Mouse (Mus musculus): ENCODE measurements around the gene Rpl13a. TPM values are rescaled to one million over a fixed set of nuclear protein-coding genes. Genes with fewer than 3 reads are reported as not detected.
A peak's percentile ranks its signal among the peaks of the same experiment; 100 is the strongest.

The Rpl13a gene
- polyA plus RNA-seq, 1 experiment from 2014 or later: 1,959 TPM

- peak; percentile 44 for TF ChIP-seq CTCF (IDR thresholded peaks at IDR 0.05; ENCODE audit: low read depth)
- ATAC-seq (replicated peaks; ENCODE audit: low FRiP score, low read depth): no peak
- WGBS: 63% methylated on average over 7 of the region's 7 CpGs
- DNase-seq (ENCODE audit: low spot score): no peak
- H3K4me2 ChIP-seq (ENCODE audit: low read length): no peak overlapping the region
- H3K9me3 ChIP-seq (replicated peaks; ENCODE audit: low read length): peaks cover 10% of the 10 kb centered on the region
- no peaks in the 10 kb centered on the region for H3K36me3 ChIP-seq (ENCODE audit: insufficient read depth, low read length)
- no peak overlapping the region for H3K4me3 ChIP-seq (replicated peaks; ENCODE audit: low read depth, low read length)
- no peak overlapping the region for H3K9ac ChIP-seq (ENCODE audit: low read depth, low read length)
- no peaks in the 10 kb centered on the region for H3K4me1 ChIP-seq (replicated peaks; ENCODE audit: insufficient read depth, low read length)
- peaks cover 55% of the 10 kb centered on the region for H3K27me3 ChIP-seq (ENCODE audit: insufficient read depth, low read length)
- H3K27ac ChIP-seq: no peak overlapping the region
These were observed 44.4 kb upstream of the Rpl13a start for GRCm38 (mm10) chr7:45172974-45173373.

- Histone ChIP-seq H3K27ac (no peak overlapping the region), H3K4me2 (ENCODE audit: low read length) (no peak overlapping the region), H3K9ac (ENCODE audit: low read depth, low read length) (no peak overlapping the region), H3K27me3 (ENCODE audit: insufficient read depth, low read length) (peaks cover 45% of the 10 kb centered on the region), H3K4me1 (replicated peaks; ENCODE audit: insufficient read depth, low read length) (no peaks in the 10 kb centered on the region), H3K9me3 (replicated peaks; ENCODE audit: low read length) (peaks cover 10% of the 10 kb centered on the region), H3K4me3 (replicated peaks; ENCODE audit: low read depth, low read length) (no peak overlapping the region), H3K36me3 (ENCODE audit: insufficient read depth, low read length) (no peaks in the 10 kb centered on the region)
- no peak for DNase-seq (ENCODE audit: low spot score)
- TF ChIP-seq CTCF (IDR thresholded peaks at IDR 0.05; ENCODE audit: low read depth): no peak
- ATAC-seq (replicated peaks; ENCODE audit: low FRiP score, low read depth): no peak
- 91% methylated on average over 3 of the region's 3 CpGs for WGBS
These were observed 40.9 kb upstream of the Rpl13a start for GRCm38 (mm10) chr7:45169495-45169894.

DNA sequence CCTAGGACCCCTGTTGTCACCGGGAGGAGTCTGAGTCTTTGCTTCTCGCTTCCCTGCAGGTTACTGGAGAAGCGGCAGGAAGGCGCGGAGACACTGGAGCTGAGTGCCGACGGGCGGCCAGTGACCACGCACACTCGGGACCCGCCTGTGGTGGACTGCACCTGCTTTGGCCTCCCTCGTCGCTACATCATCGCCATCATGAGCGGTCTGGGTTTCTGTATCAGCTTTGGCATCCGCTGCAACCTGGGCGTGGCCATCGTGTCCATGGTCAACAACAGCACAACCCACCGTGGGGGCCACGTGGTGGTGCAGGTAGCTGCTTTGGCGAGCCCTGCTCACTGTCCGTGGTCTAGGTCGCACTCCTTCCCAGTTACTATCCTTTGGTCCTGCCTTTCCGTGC lies 40.1 kb upstream of the Rpl13a start:
- 6% methylated on average over 24 of the region's 24 CpGs for WGBS
- H3K4me1 ChIP-seq (replicated peaks; ENCODE audit: insufficient read depth, low read length): peaks cover 3% of the 10 kb centered on the region; the same call in 1 of the 2 replicates
- peaks cover 10% of the 10 kb centered on the region for H3K9me3 ChIP-seq (replicated peaks; ENCODE audit: low read length)
- H3K27ac ChIP-seq: no peak overlapping the region
- no peak for ATAC-seq (replicated peaks; ENCODE audit: low FRiP score, low read depth)
- no peak overlapping the region for H3K4me3 ChIP-seq (replicated peaks; ENCODE audit: low read depth, low read length)
- H3K36me3 ChIP-seq (ENCODE audit: insufficient read depth, low read length): no peaks in the 10 kb centered on the region
- no peak overlapping the region for H3K4me2 ChIP-seq (ENCODE audit: low read length)
- TF ChIP-seq CTCF (IDR thresholded peaks at IDR 0.05; ENCODE audit: low read depth): no peak
- peaks cover 47% of the 10 kb centered on the region for H3K27me3 ChIP-seq (ENCODE audit: insufficient read depth, low read length)
- no peak for DNase-seq (ENCODE audit: low spot score)
- H3K9ac ChIP-seq (ENCODE audit: low read depth, low read length): 0 out of 2 replicates have a peak overlapping the region, but pooled peaks have one; percentile 18

DNA sequence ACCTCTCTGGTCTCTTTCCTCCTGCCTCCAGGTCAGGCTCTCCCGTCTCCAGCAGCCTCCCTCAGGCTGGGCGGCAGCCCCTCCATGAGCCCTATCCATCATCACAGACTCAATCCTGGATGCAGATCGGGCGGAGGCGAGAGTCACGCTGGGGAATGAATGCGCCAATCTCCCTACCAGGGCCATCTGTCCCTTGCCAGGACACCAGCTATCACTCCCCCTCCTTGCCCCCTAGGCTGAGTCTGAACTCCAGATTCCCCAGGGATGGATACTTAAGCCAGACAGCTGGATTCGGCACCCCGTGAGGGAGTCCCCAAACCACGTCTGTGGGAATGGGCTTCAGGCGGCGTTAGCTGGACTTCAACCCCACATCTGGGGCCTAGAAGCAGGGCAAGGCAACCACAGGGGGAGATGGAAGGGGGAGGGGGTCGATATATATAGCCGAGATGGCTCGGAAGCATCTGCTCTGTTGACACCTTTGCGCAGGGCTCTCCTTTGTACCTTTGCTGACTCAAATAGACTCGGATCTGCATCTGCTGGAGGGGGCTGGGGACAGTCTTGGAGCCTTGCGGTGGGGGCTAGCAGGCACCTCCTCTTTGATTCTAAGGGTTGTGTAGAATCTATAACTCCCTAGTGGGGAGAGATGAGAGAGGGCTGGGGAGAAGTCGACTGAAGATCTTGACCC lies 39.3 kb upstream of the Rpl13a start:
- TF ChIP-seq CTCF (IDR thresholded peaks at IDR 0.05; ENCODE audit: low read depth): no peak
- 4% methylated on average over 19 of the region's 19 CpGs for WGBS
- Histone ChIP-seq H3K4me1 (replicated peaks; ENCODE audit: insufficient read depth, low read length) (peaks cover 5% of the 10 kb centered on the region; the same call in 1 of the 2 replicates), H3K36me3 (ENCODE audit: insufficient read depth, low read length) (no peaks in the 10 kb centered on the region), H3K9ac (ENCODE audit: low read depth, low read length) (no peak overlapping the region), H3K9me3 (replicated peaks; ENCODE audit: low read length) (peaks cover 10% of the 10 kb centered on the region), H3K27ac (no peak overlapping the region), H3K4me2 (ENCODE audit: low read length) (no peak overlapping the region), H3K27me3 (ENCODE audit: insufficient read depth, low read length) (peaks cover 51% of the 10 kb centered on the region), H3K4me3 (replicated peaks; ENCODE audit: low read depth, low read length) (no peak overlapping the region)
- ATAC-seq (replicated peaks; ENCODE audit: low FRiP score, low read depth): no peak
- DNase-seq (ENCODE audit: low spot score): no peak

- no peaks in the 10 kb centered on the region for H3K36me3 ChIP-seq (ENCODE audit: insufficient read depth, low read length)
- 26% methylated on average over 10 of the region's 10 CpGs for WGBS
- no peak for DNase-seq (ENCODE audit: low spot score)
These were observed 38.4 kb upstream of the Rpl13a start for GRCm38 (mm10) chr7:45166950-45167401.

DNA sequence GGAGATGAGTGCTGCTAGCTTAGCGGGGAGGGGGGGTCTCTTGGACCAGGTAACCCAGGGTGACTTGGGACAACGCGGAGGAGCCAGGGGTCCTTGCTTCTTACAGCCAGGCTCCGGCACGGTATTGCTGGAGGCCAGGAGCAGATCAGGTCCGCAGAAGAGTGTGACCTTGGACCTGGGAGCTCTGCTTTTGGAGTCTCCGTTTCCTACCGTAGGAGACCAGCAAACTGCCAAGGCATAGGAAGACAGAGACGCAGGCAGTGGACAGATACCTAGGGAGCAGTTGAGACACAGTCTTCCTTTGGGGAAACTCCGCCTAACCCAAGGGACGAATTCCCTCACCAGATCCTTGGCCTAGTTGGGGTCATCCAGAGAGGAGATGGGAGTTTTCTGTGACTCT lies 37.1 kb upstream of the Rpl13a start:
- H3K9me3 ChIP-seq (replicated peaks; ENCODE audit: low read length): peaks cover 10% of the 10 kb centered on the region
- no peak overlapping the region for H3K9ac ChIP-seq (ENCODE audit: low read depth, low read length)
- no peaks in the 10 kb centered on the region for H3K36me3 ChIP-seq (ENCODE audit: insufficient read depth, low read length)
- ATAC-seq (replicated peaks; ENCODE audit: low FRiP score, low read depth) (no peak), DNase-seq (ENCODE audit: low spot score) (no peak)
- peaks cover 54% of the 10 kb centered on the region for H3K27me3 ChIP-seq (ENCODE audit: insufficient read depth, low read length)
- H3K4me1 ChIP-seq (replicated peaks; ENCODE audit: insufficient read depth, low read length): peaks cover 5% of the 10 kb centered on the region; the same call in 1 of the 2 replicates
- no peak for TF ChIP-seq CTCF (IDR thresholded peaks at IDR 0.05; ENCODE audit: low read depth)
- 51% methylated on average over 11 of the region's 11 CpGs for WGBS
- no peak overlapping the region for H3K4me3 ChIP-seq (replicated peaks; ENCODE audit: low read depth, low read length)
- H3K4me2 ChIP-seq (ENCODE audit: low read length): no peak overlapping the region
- no peak overlapping the region for H3K27ac ChIP-seq

More at GRCm38 (mm10) chr7:45166950-45167401, 38.4 kb upstream of the Rpl13a start:
- Histone ChIP-seq H3K9me3 (replicated peaks; ENCODE audit: low read length) (peaks cover 10% of the 10 kb centered on the region), H3K27me3 (ENCODE audit: insufficient read depth, low read length) (peaks cover 54% of the 10 kb centered on the region), H3K9ac (ENCODE audit: low read depth, low read length) (no peak overlapping the region), H3K4me1 (replicated peaks; ENCODE audit: insufficient read depth, low read length) (peaks cover 5% of the 10 kb centered on the region; the same call in 1 of the 2 replicates), H3K4me2 (ENCODE audit: low read length) (no peak overlapping the region), H3K27ac (no peak overlapping the region), H3K4me3 (replicated peaks; ENCODE audit: low read depth, low read length) (no peak overlapping the region)
- TF ChIP-seq CTCF (IDR thresholded peaks at IDR 0.05; ENCODE audit: low read depth): no peak
- no peak for ATAC-seq (replicated peaks; ENCODE audit: low FRiP score, low read depth)

Data from kidney, postnatal 0 days (tissue).